Mouse (Mus musculus): ENCODE results near the gene Ssna1. TPM values are rescaled to one million over a fixed set of nuclear protein-coding genes. Genes with fewer than 3 reads are reported as not detected.

Gene Ssna1
- polyA plus RNA-seq, 1 experiment: 143 TPM

DNA sequence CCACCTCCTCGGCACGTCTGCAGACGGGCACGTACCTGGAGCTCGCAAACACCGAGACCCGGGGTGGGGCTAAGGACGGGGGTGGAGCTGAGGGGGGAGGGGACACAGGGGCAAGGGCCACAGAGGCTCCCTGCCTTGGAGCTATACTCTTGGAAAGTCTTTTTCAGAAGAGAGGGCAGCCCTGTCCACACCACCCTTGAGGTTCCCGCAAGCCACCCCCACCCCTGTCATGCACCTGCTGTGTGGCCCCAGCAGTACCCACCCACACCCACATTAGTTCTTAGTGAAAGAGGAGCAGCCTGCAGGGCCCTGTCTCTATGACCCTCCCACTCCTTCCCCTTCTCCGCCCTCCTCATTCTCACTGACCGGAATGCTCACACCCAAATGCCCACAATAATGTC lies 39.3 kb upstream of the Ssna1 start:
- H3K27me3 ChIP-seq (ENCODE audit: control insufficient read depth, insufficient read depth, insufficient read length): peaks cover 60% of the 10 kb centered on the region
- H3ac ChIP-seq (ENCODE audit: control insufficient read depth, insufficient read length, low read depth): no peak overlapping the region
- no peaks in the 10 kb centered on the region for H3K79me3 ChIP-seq (ENCODE audit: low read depth)
- TF ChIP-seq MAX (IDR thresholded peaks at IDR 0.05): no peak
- no peak for TF ChIP-seq MYOD1 (IDR thresholded peaks at IDR 0.05; ENCODE audit: control insufficient read depth, insufficient read length, low read depth)
- TF ChIP-seq CEBPB (IDR thresholded peaks at IDR 0.05; ENCODE audit: low read depth): no peak
- no peak for TF ChIP-seq CTCF (IDR thresholded peaks at IDR 0.05; ENCODE audit: control insufficient read depth, insufficient read depth, insufficient read length)
- TF ChIP-seq USF1 (IDR thresholded peaks at IDR 0.05; ENCODE audit: low read depth): no peak
- no peak for TF ChIP-seq MYOG (IDR thresholded peaks at IDR 0.05; ENCODE audit: control insufficient read depth, extremely low read depth, insufficient read length)
- no peak for TF ChIP-seq FOSL1 (IDR thresholded peaks at IDR 0.05; ENCODE audit: insufficient read depth, low read length, poor library complexity, severe bottlenecking)
- no peaks in the 10 kb centered on the region for H3K79me2 ChIP-seq (ENCODE audit: control insufficient read depth, insufficient read depth)
- H3K36me3 ChIP-seq (ENCODE audit: control insufficient read depth, insufficient read depth): no peaks in the 10 kb centered on the region
- H3K4me3 ChIP-seq (ENCODE audit: insufficient read depth, poor library complexity, severe bottlenecking): no peak overlapping the region

GRCm38 (mm10) chr2:25310969-25311368 lies 38.7 kb upstream of the Ssna1 start:
- TF ChIP-seq MYOD1 (IDR thresholded peaks at IDR 0.05; ENCODE audit: control insufficient read depth, insufficient read length, low read depth): no peak
- no peak for TF ChIP-seq USF1 (IDR thresholded peaks at IDR 0.05; ENCODE audit: low read depth)
- H3ac ChIP-seq (ENCODE audit: control insufficient read depth, insufficient read length, low read depth): no peak overlapping the region
- peaks cover 60% of the 10 kb centered on the region for H3K27me3 ChIP-seq (ENCODE audit: control insufficient read depth, insufficient read depth, insufficient read length)
- H3K79me3 ChIP-seq (ENCODE audit: low read depth): no peaks in the 10 kb centered on the region
- H3K36me3 ChIP-seq (ENCODE audit: control insufficient read depth, insufficient read depth): no peaks in the 10 kb centered on the region
- no peaks in the 10 kb centered on the region for H3K79me2 ChIP-seq (ENCODE audit: control insufficient read depth, insufficient read depth)
- H3K4me3 ChIP-seq (ENCODE audit: insufficient read depth, poor library complexity, severe bottlenecking): no peak overlapping the region

DNA sequence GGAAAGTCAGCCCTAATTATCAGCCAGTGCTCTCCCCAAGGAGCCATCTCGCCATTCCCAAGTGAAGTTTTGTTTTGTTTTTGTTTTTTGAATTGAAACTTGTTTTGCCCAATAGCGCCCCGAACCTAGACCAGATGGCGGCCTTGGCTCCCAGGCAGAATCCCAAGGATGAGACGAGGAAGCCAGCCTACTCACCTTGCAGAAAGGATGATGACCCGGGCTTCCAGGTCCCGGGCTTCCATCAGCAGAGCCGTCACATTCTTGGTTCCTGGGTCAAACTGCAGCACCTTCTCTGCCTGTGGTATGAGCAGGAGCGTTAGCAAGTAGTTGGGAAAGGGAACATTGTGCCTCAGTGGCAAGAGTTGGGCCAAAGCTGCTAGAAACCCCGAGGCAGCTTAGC lies 37.9 kb upstream of the Ssna1 start:
- H3K27me3 ChIP-seq (ENCODE audit: control insufficient read depth, insufficient read depth, insufficient read length): peaks cover 68% of the 10 kb centered on the region
- no peaks in the 10 kb centered on the region for H3K79me3 ChIP-seq (ENCODE audit: low read depth)
- H3K4me3 ChIP-seq (ENCODE audit: insufficient read depth, poor library complexity, severe bottlenecking): no peak overlapping the region
- TF ChIP-seq CEBPB (IDR thresholded peaks at IDR 0.05; ENCODE audit: low read depth) (no peak), MAX (IDR thresholded peaks at IDR 0.05) (no peak), CTCF (IDR thresholded peaks at IDR 0.05; ENCODE audit: control insufficient read depth, insufficient read depth, insufficient read length) (no peak), FOSL1 (IDR thresholded peaks at IDR 0.05; ENCODE audit: insufficient read depth, low read length, poor library complexity, severe bottlenecking) (no peak)
- H3K36me3 ChIP-seq (ENCODE audit: control insufficient read depth, insufficient read depth): no peaks in the 10 kb centered on the region
- H3ac ChIP-seq (ENCODE audit: control insufficient read depth, insufficient read length, low read depth): no peak overlapping the region
- no peaks in the 10 kb centered on the region for H3K79me2 ChIP-seq (ENCODE audit: control insufficient read depth, insufficient read depth)

- H3K79me3 ChIP-seq (ENCODE audit: low read depth): no peaks in the 10 kb centered on the region
- H3K36me3 ChIP-seq (ENCODE audit: control insufficient read depth, insufficient read depth): no peaks in the 10 kb centered on the region
- H3K79me2 ChIP-seq (ENCODE audit: control insufficient read depth, insufficient read depth): no peaks in the 10 kb centered on the region
- peaks cover 51% of the 10 kb centered on the region for H3K27me3 ChIP-seq (ENCODE audit: control insufficient read depth, insufficient read depth, insufficient read length)
- no peak overlapping the region for H3ac ChIP-seq (ENCODE audit: control insufficient read depth, insufficient read length, low read depth)
- TF ChIP-seq MYOG (IDR thresholded peaks at IDR 0.05; ENCODE audit: control insufficient read depth, extremely low read depth, insufficient read length): no peak
- TF ChIP-seq FOSL1 (IDR thresholded peaks at IDR 0.05; ENCODE audit: insufficient read depth, low read length, poor library complexity, severe bottlenecking): no peak
- no peak for TF ChIP-seq MAX (IDR thresholded peaks at IDR 0.05)
- TF ChIP-seq CTCF (IDR thresholded peaks at IDR 0.05; ENCODE audit: control insufficient read depth, insufficient read depth, insufficient read length): no peak
- no peak for TF ChIP-seq MYOD1 (IDR thresholded peaks at IDR 0.05; ENCODE audit: control insufficient read depth, insufficient read length, low read depth)
- TF ChIP-seq USF1 (IDR thresholded peaks at IDR 0.05; ENCODE audit: low read depth): no peak
- no peak for TF ChIP-seq CEBPB (IDR thresholded peaks at IDR 0.05; ENCODE audit: low read depth)
- H3K4me3 ChIP-seq (ENCODE audit: insufficient read depth, poor library complexity, severe bottlenecking): no peak overlapping the region
Observed at GRCm38 (mm10) chr2:25305587-25306359, 33.5 kb upstream of the Ssna1 start.

- no peak overlapping the region for H3ac ChIP-seq (ENCODE audit: control insufficient read depth, insufficient read length, low read depth)
- H3K4me3 ChIP-seq (ENCODE audit: insufficient read depth, poor library complexity, severe bottlenecking): no peak overlapping the region
- peaks cover 42% of the 10 kb centered on the region for H3K27me3 ChIP-seq (ENCODE audit: control insufficient read depth, insufficient read depth, insufficient read length)
- TF ChIP-seq MYOG (IDR thresholded peaks at IDR 0.05; ENCODE audit: control insufficient read depth, extremely low read depth, insufficient read length) (no peak), MAX (IDR thresholded peaks at IDR 0.05) (no peak), USF1 (IDR thresholded peaks at IDR 0.05; ENCODE audit: low read depth) (no peak), FOSL1 (IDR thresholded peaks at IDR 0.05; ENCODE audit: insufficient read depth, low read length, poor library complexity, severe bottlenecking) (no peak), CEBPB (IDR thresholded peaks at IDR 0.05; ENCODE audit: low read depth) (no peak), MYOD1 (IDR thresholded peaks at IDR 0.05; ENCODE audit: control insufficient read depth, insufficient read length, low read depth) (no peak), CTCF (IDR thresholded peaks at IDR 0.05; ENCODE audit: control insufficient read depth, insufficient read depth, insufficient read length) (no peak)
- no peaks in the 10 kb centered on the region for H3K36me3 ChIP-seq (ENCODE audit: control insufficient read depth, insufficient read depth)
- H3K79me3 ChIP-seq (ENCODE audit: low read depth): no peaks in the 10 kb centered on the region
- no peaks in the 10 kb centered on the region for H3K79me2 ChIP-seq (ENCODE audit: control insufficient read depth, insufficient read depth)
Observed at GRCm38 (mm10) chr2:25304657-25305541, 32.7 kb upstream of the Ssna1 start.

Data from C2C12 (cell line).